Mouse (Mus musculus) liver, embryonic 13.5 days (tissue): ENCODE results near the gene Prpf40b. TPM values are rescaled to one million over a fixed set of nuclear protein-coding genes. Genes with fewer than 3 reads are reported as not detected.
A peak's percentile ranks its signal among the peaks of the same experiment; 100 is the strongest.

Experiments used
- ATAC-seq: fragments of 200-750 bp; cut with Nextera tagmentation; 2 replicates; pipeline ENCODE4 v1.8.0; 2017; ENCODE audit warnings: low read depth, mild to moderate bottlenecking, moderate number of reproducible peaks, moderate library complexity
- DNase-seq: peaks from one replicate; pipeline ENCODE4 v3.0.0; 2022
- H3K27ac ChIP-seq: fragments of 300-500 bp; sonication (generic); 2 replicates; pipeline ENCODE4 v1.5.1; 2015; ENCODE audit warnings: moderate library complexity, mild to moderate bottlenecking, inconsistent platforms
- H3K27me3 ChIP-seq: fragments of 300-500 bp; sonication (generic); 2 replicates; pipeline ENCODE4 v1.6.1; 2015; ENCODE audit warnings: mild to moderate bottlenecking, inconsistent platforms
- H3K36me3 ChIP-seq: fragments of 300-500 bp; sonication (generic); 2 replicates; pipeline ENCODE4 v1.6.1; 2015; ENCODE audit warnings: mild to moderate bottlenecking, inconsistent platforms
- H3K4me1 ChIP-seq: fragments of 300-500 bp; sonication (generic); replicated peaks from 2 replicates; pipeline ENCODE4 v1.6.1; 2015; ENCODE audit warnings: inconsistent platforms
- H3K4me2 ChIP-seq: fragments of 300-500 bp; sonication (generic); 2 replicates; pipeline ENCODE4 v1.6.1; 2015; ENCODE audit warnings: inconsistent platforms, mild to moderate bottlenecking, moderate library complexity
- H3K4me3 ChIP-seq: fragments of 300-500 bp; sonication (generic); replicated peaks from 2 replicates; pipeline ENCODE4 v1.5.1; 2015; ENCODE audit warnings: mild to moderate bottlenecking, inconsistent platforms
- H3K9ac ChIP-seq: fragments of 300-500 bp; sonication (generic); 2 replicates; pipeline ENCODE4 v1.6.1; 2015; ENCODE audit warnings: mild to moderate bottlenecking, inconsistent platforms
- H3K9me3 ChIP-seq: fragments of 300-500 bp; sonication (generic); replicated peaks from 2 replicates; pipeline ENCODE4 v1.6.1; 2016; ENCODE audit warnings: inconsistent platforms
- WGBS: fragments of 180-500 bp; shearing (Covaris S2); methylation state at CpG from one replicate; pipeline ENCODE4 v1.1.7; 2015; ENCODE audit not compliant: insufficient replicate concordance; 5-methylcytosine and 5-hydroxymethylcytosine counted together
- polyA plus RNA-seq: library from polyadenylated mRNA; unstranded; fragments of >200 nt; fragmentation: Nextera tagmentation; extraction: Ambion mirVana; gene quantifications from 2 replicates; pipeline ENCODE4 v1.2.1, GENCODE M21; 2015

Prpf40b gene
- polyA plus RNA-seq, 1 experiment from 2014 or later: 8.9 TPM

- 56% methylated on average over 8 of the region's 8 CpGs for WGBS
- Histone ChIP-seq H3K27me3 (no peaks in the 10 kb centered on the region), H3K27ac (no peak overlapping the region), H3K9ac (no peak overlapping the region), H3K4me1 (peaks cover 25% of the 10 kb centered on the region), H3K4me2 (peak overlapping the region; percentile 42), H3K9me3 (no peaks in the 10 kb centered on the region), H3K36me3 (no peaks in the 10 kb centered on the region), H3K4me3 (no peak overlapping the region)
- DNase-seq: no peak
- peak; percentile 50 for ATAC-seq
These were observed 35.6 kb upstream of the Prpf40b start for GRCm38 (mm10) chr15:99259167-99259729.

- WGBS: 2% methylated on average over 8 of the region's 10 CpGs
- no peak overlapping the region for H3K27ac ChIP-seq
- ATAC-seq: peak; percentile 60
These were observed 35.1 kb upstream of the Prpf40b start for GRCm38 (mm10) chr15:99259730-99260252.

DNA sequence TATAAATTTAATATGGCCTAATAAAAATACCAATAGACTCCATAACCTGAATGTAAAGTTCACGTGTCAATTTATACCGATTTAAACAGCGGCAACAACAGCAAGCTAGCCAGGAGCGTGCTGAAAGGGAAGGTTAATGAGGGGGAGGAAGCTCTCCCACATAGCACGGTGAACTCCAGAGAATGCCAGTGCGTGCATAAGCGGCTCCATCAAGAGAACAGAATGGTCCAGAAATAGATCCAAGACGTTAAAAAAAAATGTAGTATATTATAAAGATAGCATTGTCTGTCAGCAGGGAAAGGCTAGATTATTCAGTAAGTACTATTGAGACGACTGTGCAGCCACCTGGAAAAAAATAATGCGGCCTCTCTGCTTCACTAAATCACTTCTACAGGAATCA, 32.2 kb upstream of the Prpf40b start:
- 64% methylated on average over 10 of the region's 10 CpGs for WGBS
- Histone ChIP-seq H3K4me1 (peaks cover 19% of the 10 kb centered on the region), H3K27ac (no peak overlapping the region), H3K36me3 (no peaks in the 10 kb centered on the region), H3K4me3 (no peak overlapping the region), H3K9ac (no peak overlapping the region), H3K9me3 (no peaks in the 10 kb centered on the region), H3K27me3 (no peaks in the 10 kb centered on the region), H3K4me2 (no peak overlapping the region)
- no peak for ATAC-seq
- DNase-seq: no peak

More at GRCm38 (mm10) chr15:99259730-99260252, 35.1 kb upstream of the Prpf40b start:
- Histone ChIP-seq H3K4me1 (peaks cover 20% of the 10 kb centered on the region), H3K36me3 (no peaks in the 10 kb centered on the region), H3K4me2 (peak overlapping the region; percentile 65), H3K9me3 (no peaks in the 10 kb centered on the region), H3K9ac (peak overlapping the region; percentile 27; the same call in 1 of the 2 replicates), H3K4me3 (peak overlapping the region; percentile 34), H3K27me3 (no peaks in the 10 kb centered on the region)
- peak; percentile 53 for DNase-seq

DNA sequence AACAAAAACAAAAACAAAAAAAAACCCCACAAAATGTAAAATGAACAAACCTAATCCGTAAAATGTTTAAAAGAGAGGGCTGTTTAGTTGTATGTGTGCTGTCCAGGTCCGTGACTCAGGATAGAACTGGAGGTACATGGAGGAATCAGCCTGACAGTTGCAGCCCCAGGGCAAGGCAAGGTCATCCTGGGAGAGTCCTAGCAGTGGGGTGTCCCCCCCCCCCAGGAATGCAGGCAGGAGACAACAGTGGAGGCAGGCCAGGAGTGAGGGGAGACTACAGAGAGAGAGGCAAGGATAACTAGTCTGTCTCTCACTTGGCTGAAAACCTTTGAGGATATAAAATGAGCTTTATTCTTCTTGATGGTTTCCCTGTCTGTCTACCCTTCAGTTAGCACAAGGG, 30.5 kb upstream of the Prpf40b start:
- H3K9ac ChIP-seq: no peak overlapping the region
- H3K27me3 ChIP-seq: no peaks in the 10 kb centered on the region
- WGBS: 69% methylated on average over 2 of the region's 2 CpGs
- ATAC-seq (no peak), DNase-seq (no peak)
- H3K27ac ChIP-seq: no peak overlapping the region
- H3K9me3 ChIP-seq: no peaks in the 10 kb centered on the region
- peaks cover 16% of the 10 kb centered on the region for H3K4me1 ChIP-seq
- no peak overlapping the region for H3K4me2 ChIP-seq
- H3K36me3 ChIP-seq: no peaks in the 10 kb centered on the region
- no peak overlapping the region for H3K4me3 ChIP-seq

- peak; percentile 47 for DNase-seq
- ATAC-seq: peak; percentile 43
- H3K27me3 ChIP-seq: no peaks in the 10 kb centered on the region
These were observed 29.2 kb upstream of the Prpf40b start for GRCm38 (mm10) chr15:99265679-99266078.

DNA sequence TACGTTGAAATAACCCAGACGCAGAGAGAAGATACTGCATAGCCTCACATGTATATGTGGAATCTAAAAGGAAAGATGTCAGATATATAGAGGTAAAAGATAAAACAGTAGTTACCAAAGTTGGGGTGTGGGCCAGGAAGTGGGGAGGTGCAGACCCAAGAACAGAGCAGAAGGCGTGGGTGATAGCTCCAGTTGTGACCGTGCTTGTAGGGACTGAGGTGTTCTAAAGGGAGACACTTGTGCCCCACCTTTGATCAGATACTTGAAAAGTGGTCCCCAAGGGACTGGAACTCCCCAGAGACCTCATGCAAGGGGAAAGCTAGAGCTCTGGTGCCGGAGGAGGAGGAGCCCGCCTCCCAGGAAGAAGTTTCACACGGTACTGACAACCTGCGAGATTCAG, 18.8 kb upstream of the Prpf40b start:
- DNase-seq: no peak
- no peak overlapping the region for H3K9ac ChIP-seq
- H3K4me2 ChIP-seq: no peak overlapping the region
- no peak overlapping the region for H3K4me3 ChIP-seq
- H3K27me3 ChIP-seq: 0 out of 2 replicates have a peak, but pooled peaks cover 5% of the 10 kb centered on the region
- no peaks in the 10 kb centered on the region for H3K36me3 ChIP-seq
- no peaks in the 10 kb centered on the region for H3K9me3 ChIP-seq
- 56% methylated on average over 8 of the region's 8 CpGs for WGBS
- no peak overlapping the region for H3K27ac ChIP-seq
- ATAC-seq: no peak
- no peaks in the 10 kb centered on the region for H3K4me1 ChIP-seq

More at GRCm38 (mm10) chr15:99265679-99266078, 29.2 kb upstream of the Prpf40b start:
- no peaks in the 10 kb centered on the region for H3K36me3 ChIP-seq
- no peak overlapping the region for H3K4me2 ChIP-seq
- H3K4me3 ChIP-seq: no peak overlapping the region
- peaks cover 6% of the 10 kb centered on the region for H3K4me1 ChIP-seq
- no peak overlapping the region for H3K27ac ChIP-seq
- WGBS: 21% methylated on average over 4 of the region's 4 CpGs
- H3K9me3 ChIP-seq: no peaks in the 10 kb centered on the region
- no peak overlapping the region for H3K9ac ChIP-seq

- Histone ChIP-seq H3K4me2 (no peak overlapping the region), H3K9me3 (no peaks in the 10 kb centered on the region), H3K36me3 (no peaks in the 10 kb centered on the region), H3K9ac (no peak overlapping the region), H3K4me3 (no peak overlapping the region), H3K4me1 (no peaks in the 10 kb centered on the region), H3K27ac (no peak overlapping the region), H3K27me3 (0 out of 2 replicates have a peak, but pooled peaks cover 5% of the 10 kb centered on the region)
- no peak for ATAC-seq
- no peak for DNase-seq
- WGBS: 85% methylated on average over 7 of the region's 7 CpGs
These were observed 16.6 kb upstream of the Prpf40b start for GRCm38 (mm10) chr15:99278271-99278670.

DNA sequence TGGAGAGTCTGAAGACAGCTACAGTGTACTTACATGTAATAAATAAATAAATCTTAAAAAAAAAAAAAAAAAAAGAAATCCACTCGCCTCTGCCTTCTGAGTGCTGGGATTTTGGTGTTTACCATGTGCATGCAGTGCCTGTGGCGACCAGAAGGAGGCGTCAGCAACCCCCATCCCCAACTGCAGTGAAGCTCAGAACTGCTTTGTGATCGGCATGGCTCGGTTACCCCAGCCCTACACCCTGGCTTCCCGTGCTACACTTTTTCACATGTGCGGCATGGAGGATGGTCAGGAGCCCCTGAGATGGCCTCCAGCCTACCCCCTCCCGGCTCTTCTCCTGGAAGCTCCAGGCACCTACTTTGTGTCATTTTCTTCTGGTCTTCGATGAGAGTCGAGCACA, 11.4 kb upstream of the Prpf40b start:
- H3K9ac ChIP-seq: no peak overlapping the region
- H3K36me3 ChIP-seq: no peaks in the 10 kb centered on the region
- ATAC-seq (no peak), DNase-seq (no peak)
- H3K27me3 ChIP-seq: 0 out of 2 replicates have a peak, but pooled peaks cover 7% of the 10 kb centered on the region
- H3K4me1 ChIP-seq: peaks cover 21% of the 10 kb centered on the region
- no peak overlapping the region for H3K4me3 ChIP-seq
- 51% methylated on average over 10 of the region's 10 CpGs for WGBS
- no peak overlapping the region for H3K27ac ChIP-seq
- no peak overlapping the region for H3K4me2 ChIP-seq
- no peaks in the 10 kb centered on the region for H3K9me3 ChIP-seq

DNA sequence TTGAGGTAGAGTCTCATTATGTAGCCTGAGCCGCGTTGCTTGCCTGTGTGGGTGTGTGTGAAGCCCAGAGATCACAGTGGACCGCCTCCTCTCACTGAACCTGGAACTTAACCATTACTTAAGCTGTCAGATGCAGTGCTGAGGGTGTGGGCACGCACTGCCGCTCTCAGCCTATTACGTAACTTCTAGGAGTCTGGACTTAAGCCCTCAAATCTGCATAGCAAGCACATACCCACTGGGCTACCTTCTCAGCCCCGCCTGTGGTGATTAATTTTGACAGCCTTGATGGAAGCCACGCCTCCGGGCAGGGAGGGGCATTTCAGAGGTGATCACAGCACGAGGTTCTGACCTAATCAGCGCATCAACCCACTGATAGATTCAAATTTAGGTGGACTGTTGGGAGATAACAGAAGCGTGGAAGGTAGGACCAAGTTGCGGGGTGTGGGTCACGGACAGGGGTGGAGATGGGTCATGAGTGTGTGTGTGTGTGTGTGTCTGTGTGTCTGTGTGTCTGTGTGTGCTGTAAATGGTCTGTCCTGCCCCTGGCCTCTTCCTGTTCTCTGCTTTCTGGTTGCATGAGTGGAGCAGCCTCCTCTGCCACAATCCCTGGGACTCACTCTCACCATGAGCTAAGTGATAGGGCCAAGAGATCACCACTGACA, 10.2 kb upstream of the Prpf40b start:
- Histone ChIP-seq H3K9ac (no peak overlapping the region), H3K27ac (no peak overlapping the region), H3K4me1 (peaks cover 21% of the 10 kb centered on the region), H3K27me3 (0 out of 2 replicates have a peak, but pooled peaks cover 3% of the 10 kb centered on the region), H3K9me3 (no peaks in the 10 kb centered on the region), H3K4me2 (peak overlapping the region; percentile 41), H3K4me3 (no peak overlapping the region), H3K36me3 (no peaks in the 10 kb centered on the region)
- WGBS: 19% methylated on average over 14 of the region's 14 CpGs
- DNase-seq: peak; percentile 48
- peak; percentile 67 for ATAC-seq

DNA sequence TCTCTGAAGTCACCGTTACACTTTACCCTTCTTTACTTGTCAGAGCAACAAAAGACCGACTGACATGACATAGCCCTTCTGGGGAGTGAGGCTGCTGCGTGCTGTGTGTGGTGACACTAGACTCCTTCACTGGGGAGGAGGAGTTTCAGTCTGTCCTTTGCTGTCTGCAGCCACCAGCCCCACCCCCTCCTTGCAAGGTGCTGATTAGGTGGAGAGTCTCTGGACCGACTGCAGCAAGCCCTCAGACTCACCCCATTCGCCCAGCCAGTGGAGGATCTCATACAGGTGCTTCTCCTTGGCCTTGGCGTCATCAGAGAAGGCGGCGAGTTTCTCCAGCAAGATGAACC, 9.7 kb upstream of the Prpf40b start:
- H3K9ac ChIP-seq: no peak overlapping the region
- no peaks in the 10 kb centered on the region for H3K36me3 ChIP-seq
- peak; percentile 32 for DNase-seq
- no peaks in the 10 kb centered on the region for H3K9me3 ChIP-seq
- 38% methylated on average over 8 of the region's 8 CpGs for WGBS
- H3K27ac ChIP-seq: no peak overlapping the region
- H3K27me3 ChIP-seq: 0 out of 2 replicates have a peak, but pooled peaks cover 2% of the 10 kb centered on the region
- H3K4me3 ChIP-seq: no peak overlapping the region
- peak overlapping the region; percentile 41 for H3K4me2 ChIP-seq
- peak; percentile 81 for ATAC-seq
- H3K4me1 ChIP-seq: peaks cover 21% of the 10 kb centered on the region

DNA sequence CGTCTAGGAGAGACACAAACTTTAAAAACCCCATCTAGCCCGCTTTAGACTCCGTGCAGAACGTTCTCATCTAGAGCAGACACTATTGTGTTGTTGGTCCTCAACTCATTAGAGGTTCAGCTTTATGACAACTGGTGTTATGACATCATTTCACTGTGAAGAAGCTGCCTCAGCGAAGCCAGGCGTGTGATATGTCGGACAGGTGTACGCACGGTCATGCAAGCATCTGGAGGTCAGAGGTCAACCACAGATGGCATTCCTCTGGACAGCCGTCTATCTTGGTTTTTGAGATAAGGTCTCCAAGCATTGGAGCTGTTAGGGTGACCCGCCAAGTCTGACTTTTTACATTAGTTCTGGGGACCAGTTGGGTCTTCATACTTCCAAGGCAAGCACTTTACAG, 4.3 kb upstream of the Prpf40b start:
- no peak for ATAC-seq
- 68% methylated on average over 11 of the region's 11 CpGs for WGBS

More for the DNA sequence above, 4.3 kb upstream of the Prpf40b start:
- Histone ChIP-seq H3K27ac (no peak overlapping the region), H3K4me2 (no peak overlapping the region), H3K27me3 (peaks cover 10% of the 10 kb centered on the region), H3K4me3 (no peak overlapping the region), H3K9me3 (no peaks in the 10 kb centered on the region), H3K36me3 (no peaks in the 10 kb centered on the region), H3K9ac (no peak overlapping the region), H3K4me1 (peaks cover 17% of the 10 kb centered on the region)
- no peak for DNase-seq
